Mouse (Mus musculus): Measurements from ENCODE around the gene Gm10645. TPM values are rescaled to one million over a fixed set of nuclear protein-coding genes. Genes with fewer than 3 reads are reported as not detected.

Gene Gm10645
- polyA plus RNA-seq, 1 experiment from 2014 or later: 6.2 TPM

- Histone ChIP-seq H3K4me3 (replicated peaks) (no peak overlapping the region), H3K9ac (replicated peaks) (no peak overlapping the region), H3K9me3 (replicated peaks) (no peaks in the 10 kb centered on the region), H3K36me3 (no peaks in the 10 kb centered on the region), H3K27ac (replicated peaks) (no peak overlapping the region), H3K4me1 (peaks cover 25% of the 10 kb centered on the region), H3K4me2 (no peak overlapping the region), H3K27me3 (replicated peaks) (no peaks in the 10 kb centered on the region)
- ATAC-seq (ENCODE audit: low FRiP score): no peak
- WGBS: 45% methylated on average over 6 of the region's 6 CpGs
Observed at GRCm38 (mm10) chr8:83186376-83186775, 20.4 kb upstream of the Gm10645 start.

GRCm38 (mm10) chr8:83182784-83183183, 16.8 kb upstream of the Gm10645 start:
- ATAC-seq (ENCODE audit: low FRiP score): no peak
- 39% methylated on average over 5 of the region's 5 CpGs for WGBS
- Histone ChIP-seq H3K9me3 (replicated peaks) (no peaks in the 10 kb centered on the region), H3K36me3 (no peaks in the 10 kb centered on the region), H3K27ac (replicated peaks) (no peak overlapping the region), H3K9ac (replicated peaks) (no peak overlapping the region), H3K27me3 (replicated peaks) (no peaks in the 10 kb centered on the region), H3K4me1 (peaks cover 32% of the 10 kb centered on the region), H3K4me2 (no peak overlapping the region), H3K4me3 (replicated peaks) (no peak overlapping the region)

GRCm38 (mm10) chr8:83181851-83182482, 16.0 kb upstream of the Gm10645 start:
- H3K4me2 ChIP-seq: no peak overlapping the region
- peaks cover 32% of the 10 kb centered on the region for H3K4me1 ChIP-seq
- WGBS: 74% methylated on average over 6 of the region's 6 CpGs
- ATAC-seq (ENCODE audit: low FRiP score): no peak
- H3K27me3 ChIP-seq (replicated peaks): no peaks in the 10 kb centered on the region
- no peak overlapping the region for H3K9ac ChIP-seq (replicated peaks)
- no peak overlapping the region for H3K4me3 ChIP-seq (replicated peaks)
- no peak overlapping the region for H3K27ac ChIP-seq (replicated peaks)
- no peaks in the 10 kb centered on the region for H3K9me3 ChIP-seq (replicated peaks)
- H3K36me3 ChIP-seq: no peaks in the 10 kb centered on the region

- Histone ChIP-seq H3K27me3 (replicated peaks) (no peaks in the 10 kb centered on the region), H3K4me3 (replicated peaks) (no peak overlapping the region), H3K9me3 (replicated peaks) (no peaks in the 10 kb centered on the region), H3K9ac (replicated peaks) (no peak overlapping the region), H3K4me1 (peaks cover 39% of the 10 kb centered on the region), H3K36me3 (no peaks in the 10 kb centered on the region), H3K4me2 (no peak overlapping the region), H3K27ac (replicated peaks) (no peak overlapping the region)
- 13% methylated on average over 9 of the region's 9 CpGs for WGBS
- no peak for ATAC-seq (ENCODE audit: low FRiP score)
Observed at GRCm38 (mm10) chr8:83178228-83178742, 12.3 kb upstream of the Gm10645 start.

- H3K27me3 ChIP-seq (replicated peaks): no peaks in the 10 kb centered on the region
- no peak overlapping the region for H3K27ac ChIP-seq (replicated peaks)
- ATAC-seq (ENCODE audit: low FRiP score): 0 out of 2 replicates have a peak, but pooled peaks have one; percentile 45
- no peaks in the 10 kb centered on the region for H3K36me3 ChIP-seq
- H3K4me1 ChIP-seq: peaks cover 33% of the 10 kb centered on the region
- no peak overlapping the region for H3K4me2 ChIP-seq
- H3K4me3 ChIP-seq (replicated peaks): no peak overlapping the region
- no peak overlapping the region for H3K9ac ChIP-seq (replicated peaks)
- H3K9me3 ChIP-seq (replicated peaks): no peaks in the 10 kb centered on the region
- 26% methylated on average over 11 of the region's 11 CpGs for WGBS
Observed at GRCm38 (mm10) chr8:83177317-83178195, 11.6 kb upstream of the Gm10645 start.

- ATAC-seq (ENCODE audit: low FRiP score): no peak
- no peaks in the 10 kb centered on the region for H3K27me3 ChIP-seq (replicated peaks)
Observed at GRCm38 (mm10) chr8:83176785-83177184, 10.8 kb upstream of the Gm10645 start.

GRCm38 (mm10) chr8:83175680-83176079, 9.7 kb upstream of the Gm10645 start:
- Histone ChIP-seq H3K9ac (replicated peaks) (no peak overlapping the region), H3K4me1 (peaks cover 29% of the 10 kb centered on the region), H3K4me3 (replicated peaks) (no peak overlapping the region), H3K27ac (replicated peaks) (no peak overlapping the region), H3K36me3 (no peaks in the 10 kb centered on the region), H3K4me2 (no peak overlapping the region), H3K27me3 (replicated peaks) (no peaks in the 10 kb centered on the region), H3K9me3 (replicated peaks) (no peaks in the 10 kb centered on the region)
- 66% methylated on average over 10 of the region's 10 CpGs for WGBS
- no peak for ATAC-seq (ENCODE audit: low FRiP score)

More at GRCm38 (mm10) chr8:83176785-83177184, 10.8 kb upstream of the Gm10645 start:
- peaks cover 28% of the 10 kb centered on the region for H3K4me1 ChIP-seq
- H3K9ac ChIP-seq (replicated peaks): no peak overlapping the region
- H3K4me2 ChIP-seq: no peak overlapping the region
- no peak overlapping the region for H3K4me3 ChIP-seq (replicated peaks)
- H3K27ac ChIP-seq (replicated peaks): no peak overlapping the region
- H3K36me3 ChIP-seq: no peaks in the 10 kb centered on the region
- no peaks in the 10 kb centered on the region for H3K9me3 ChIP-seq (replicated peaks)
- WGBS: 33% methylated on average over 2 of the region's 2 CpGs

GRCm38 (mm10) chr8:83170894-83171293, 4.9 kb upstream of the Gm10645 start:
- H3K4me1 ChIP-seq: peaks cover 31% of the 10 kb centered on the region
- WGBS: 38% methylated on average over 6 of the region's 6 CpGs
- no peaks in the 10 kb centered on the region for H3K27me3 ChIP-seq (replicated peaks)
- no peak overlapping the region for H3K27ac ChIP-seq (replicated peaks)
- no peak for ATAC-seq (ENCODE audit: low FRiP score)
- no peak overlapping the region for H3K4me3 ChIP-seq (replicated peaks)
- H3K36me3 ChIP-seq: no peaks in the 10 kb centered on the region
- no peak overlapping the region for H3K4me2 ChIP-seq
- no peaks in the 10 kb centered on the region for H3K9me3 ChIP-seq (replicated peaks)
- H3K9ac ChIP-seq (replicated peaks): no peak overlapping the region

GRCm38 (mm10) chr8:83169709-83170108, 3.7 kb upstream of the Gm10645 start:
- Histone ChIP-seq H3K9me3 (replicated peaks) (no peaks in the 10 kb centered on the region), H3K27me3 (replicated peaks) (no peaks in the 10 kb centered on the region), H3K27ac (replicated peaks) (no peak overlapping the region), H3K4me1 (peaks cover 29% of the 10 kb centered on the region), H3K36me3 (no peaks in the 10 kb centered on the region), H3K4me2 (no peak overlapping the region), H3K4me3 (replicated peaks) (no peak overlapping the region), H3K9ac (replicated peaks) (no peak overlapping the region)
- no peak for ATAC-seq (ENCODE audit: low FRiP score)
- 89% methylated on average over 2 of the region's 2 CpGs for WGBS

- Histone ChIP-seq H3K4me2 (peak overlapping the region; percentile 59; the same call in 1 of the 2 replicates), H3K36me3 (no peaks in the 10 kb centered on the region), H3K9me3 (replicated peaks) (no peaks in the 10 kb centered on the region), H3K9ac (replicated peaks) (no peak overlapping the region), H3K4me3 (replicated peaks) (no peak overlapping the region), H3K4me1 (peaks cover 29% of the 10 kb centered on the region), H3K27me3 (replicated peaks) (no peaks in the 10 kb centered on the region), H3K27ac (replicated peaks) (no peak overlapping the region)
- 87% methylated on average over 3 of the region's 3 CpGs for WGBS
- ATAC-seq (ENCODE audit: low FRiP score): no peak
Observed at GRCm38 (mm10) chr8:83169127-83169526, 3.2 kb upstream of the Gm10645 start.

GRCm38 (mm10) chr8:83167932-83168331, 2.0 kb upstream of the Gm10645 start:
- Histone ChIP-seq H3K9me3 (replicated peaks) (no peaks in the 10 kb centered on the region), H3K4me3 (replicated peaks) (peak overlapping the region; percentile 79), H3K27me3 (replicated peaks) (no peaks in the 10 kb centered on the region), H3K4me2 (peak overlapping the region; percentile 59), H3K4me1 (peaks cover 29% of the 10 kb centered on the region), H3K36me3 (no peaks in the 10 kb centered on the region), H3K9ac (replicated peaks) (no peak overlapping the region), H3K27ac (replicated peaks) (no peak overlapping the region)
- ATAC-seq (ENCODE audit: low FRiP score): no peak
- WGBS: 43% methylated on average over 3 of the region's 3 CpGs
